Mouse (Mus musculus) ES-E14 (cell line): Measurements from ENCODE around the gene Ecm2.

ENCODE experiments used
- CHD2 ChIP-seq: IDR thresholded peaks from 2 replicates; pipeline ENCODE4 v1.6.1; 2014; ENCODE audit warnings: mild to moderate bottlenecking, low read depth, low read length, inconsistent platforms
- HCFC1 ChIP-seq: IDR thresholded peaks from 2 replicates; pipeline ENCODE4 v1.6.1; 2012; ENCODE audit warnings: low read length, inconsistent platforms, borderline replicate concordance; ENCODE audit not compliant: insufficient read depth
- MAFK ChIP-seq: IDR thresholded peaks from 2 replicates; pipeline ENCODE4 v1.6.1; 2014; ENCODE audit warnings: mild to moderate bottlenecking, low read depth, low read length, inconsistent platforms; ENCODE audit not compliant: insufficient read depth
- ZNF384 ChIP-seq: IDR thresholded peaks from 2 replicates; pipeline ENCODE4 v1.6.1; 2012; ENCODE audit warnings: low read depth, low read length, inconsistent platforms

DNA sequence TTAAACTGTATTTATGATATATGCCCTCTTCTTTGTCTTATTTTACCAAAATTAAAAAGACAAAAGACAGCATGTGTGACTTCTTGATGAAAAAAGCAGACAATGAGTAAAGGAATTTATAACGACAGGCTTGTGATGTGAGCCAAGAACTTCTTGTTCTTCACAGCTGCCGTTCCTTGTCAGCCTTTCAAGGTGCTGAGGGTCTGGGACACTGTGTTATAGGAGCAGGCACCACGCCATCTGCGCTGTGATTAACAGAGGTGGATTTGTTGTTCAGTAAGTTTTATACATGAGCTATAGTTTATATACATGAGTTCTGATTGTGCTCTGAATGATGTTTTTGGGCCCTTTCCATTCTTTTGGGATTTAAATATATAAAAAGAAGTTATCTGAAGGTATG is 25.2 kb upstream of the Ecm2 start:
- TF ChIP-seq CHD2 (no peak), MAFK (no peak), HCFC1 (no peak), ZNF384 (no peak)
